Mouse (Mus musculus): ENCODE measurements around the gene Gm45711. TPM values are rescaled to one million over a fixed set of nuclear protein-coding genes. Genes with fewer than 3 reads are reported as not detected.

Gm45711 gene
- total and polyA plus RNA-seq, 3 experiments: not detected

DNA sequence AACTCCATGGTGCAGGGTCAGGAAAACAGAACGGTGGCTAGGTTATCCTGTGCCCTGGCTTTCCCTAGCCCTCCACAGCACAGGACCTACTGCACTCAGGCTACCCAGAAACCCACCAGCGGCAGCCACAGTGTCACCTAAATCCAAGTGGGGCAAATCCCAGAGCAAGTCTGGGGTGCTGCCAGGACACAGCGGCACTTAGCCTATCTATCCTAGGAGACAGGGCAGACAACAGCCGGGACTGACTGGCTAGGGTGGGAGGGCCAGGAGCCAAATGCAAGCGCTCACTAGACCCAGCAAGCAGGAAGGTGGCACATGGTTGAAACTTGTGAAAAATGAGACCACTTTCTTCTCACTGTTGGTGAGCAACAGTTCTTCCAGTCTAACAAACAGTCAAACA, 39.1 kb upstream of the Gm45711 start:
- no peak overlapping the region for H3K27ac ChIP-seq (ENCODE audit: insufficient read depth, low read depth)
- no peak for TF ChIP-seq CHD2 (IDR thresholded peaks at IDR 0.05; ENCODE audit: low read length)
- TF ChIP-seq BHLHE40 (IDR thresholded peaks at IDR 0.05; ENCODE audit: low read depth, low read length): no peak
- no peak for TF ChIP-seq RCOR1 (conservative IDR thresholded peaks at IDR 0.05; ENCODE audit: low read depth, low read length)
- no peak for TF ChIP-seq ZKSCAN1 (IDR thresholded peaks at IDR 0.05; ENCODE audit: borderline replicate concordance, low read depth, low read length)
- no peak for TF ChIP-seq PAX5 (IDR thresholded peaks at IDR 0.05; ENCODE audit: low read length)
- TF ChIP-seq TCF12 (IDR thresholded peaks at IDR 0.05; ENCODE audit: low read depth, low read length): no peak
- TF ChIP-seq UBTF (IDR thresholded peaks at IDR 0.05; ENCODE audit: low read depth, low read length): no peak
- no peak for TF ChIP-seq MEF2A (IDR thresholded peaks at IDR 0.05; ENCODE audit: borderline replicate concordance, low read depth, low read length)
- no peak for TF ChIP-seq E2F4 (IDR thresholded peaks at IDR 0.05; ENCODE audit: insufficient replicate concordance, low read depth, low read length)
- no peak for TF ChIP-seq ZC3H11A (IDR thresholded peaks at IDR 0.05; ENCODE audit: low read depth, low read length)
- TF ChIP-seq HCFC1 (IDR thresholded peaks at IDR 0.05; ENCODE audit: low read depth, low read length): no peak
- TF ChIP-seq USF1 (IDR thresholded peaks at IDR 0.05; ENCODE audit: low read depth, low read length): no peak
- TF ChIP-seq ZNF384 (IDR thresholded peaks at IDR 0.05; ENCODE audit: low read depth, low read length): no peak
- TF ChIP-seq TBP (conservative IDR thresholded peaks at IDR 0.05; ENCODE audit: low read depth, low read length): no peak
- peaks cover 0 to 49% of the 10 kb centered on the region in 2 experiments for H3K36me3 ChIP-seq (replicated peaks in 1 of 2; ENCODE audit: control insufficient read depth in 1 of 2, insufficient read depth in 1 of 2, low read length in 1 of 2)

DNA sequence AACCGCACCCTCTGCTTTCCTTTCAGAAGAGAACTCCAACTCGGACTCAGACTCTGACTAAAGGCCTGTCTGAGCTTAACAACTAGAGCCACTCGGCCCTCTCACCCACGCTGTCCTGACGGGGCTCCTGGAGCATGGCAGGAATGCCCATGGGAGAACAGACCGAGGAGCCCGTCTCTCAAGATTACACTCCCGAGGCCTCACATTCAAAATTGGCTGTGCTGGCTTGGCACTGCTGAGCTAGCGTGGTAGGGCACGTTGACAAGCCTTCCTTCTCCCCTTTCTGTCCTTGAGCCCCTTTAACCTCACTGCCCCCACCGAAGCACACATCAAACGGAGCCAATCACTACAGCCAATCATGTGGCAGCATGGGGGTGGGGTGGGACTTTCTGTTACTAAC, 36.8 kb upstream of the Gm45711 start:
- no peak overlapping the region for H3K9ac ChIP-seq (ENCODE audit: insufficient read depth, low read depth)
- no peak overlapping the region for H3K4me2 ChIP-seq (ENCODE audit: insufficient read depth, low read depth, poor library complexity, severe bottlenecking)
- no peak for DNase-seq (ENCODE audit: extremely low read depth)
- peaks cover 0 to 15% of the 10 kb centered on the region in 2 experiments; a peak in 2 of 4 replicates for H3K4me1 ChIP-seq (ENCODE audit: control insufficient read depth in 1 of 2, insufficient read depth in 2 of 2)
- no peak overlapping the region for H3K4me3 ChIP-seq (replicated peaks in 1 of 3; ENCODE audit: low read depth in 2 of 3, low read length in 2 of 3, poor library complexity in 1 of 3)
- H3K79me2 ChIP-seq (replicated peaks; ENCODE audit: control insufficient read depth, extremely low read depth, insufficient read depth, poor library complexity, severe bottlenecking): no peaks in the 10 kb centered on the region
- in situ Hi-C loops (cut with MboI; ENCODE audit: low pct_ligation_motif_present, low pct_unique_long_range_greater_than_20kb, low sequenced_read_pairs) (no loop called here), dilution Hi-C loops (cut with MboI; ENCODE audit: extremely low pct_ligation_motif_present, extremely low pct_unique_long_range_greater_than_20kb, low sequenced_read_pairs) (no loop called here)
- H3K27ac ChIP-seq (ENCODE audit: insufficient read depth, low read depth): no peak overlapping the region
- no peaks in the 10 kb centered on the region for H3K27me3 ChIP-seq (replicated peaks)
- H3K9me3 ChIP-seq (replicated peaks; ENCODE audit: low read length): no peaks in the 10 kb centered on the region
- peaks cover 0 to 45% of the 10 kb centered on the region in 2 experiments for H3K36me3 ChIP-seq (replicated peaks in 1 of 2; ENCODE audit: control insufficient read depth in 1 of 2, insufficient read depth in 1 of 2, low read length in 1 of 2)
- TF ChIP-seq USF2 (conservative IDR thresholded peaks at IDR 0.05; ENCODE audit: low read depth, low read length): no peak
- no peak for TF ChIP-seq MAFK (IDR thresholded peaks at IDR 0.05; ENCODE audit: insufficient replicate concordance, low read length)
- no peak for TF ChIP-seq ZNF384 (IDR thresholded peaks at IDR 0.05; ENCODE audit: low read depth, low read length)
- no peak for TF ChIP-seq POLR2AphosphoS2 (IDR thresholded peaks at IDR 0.05; ENCODE audit: low read depth, low read length)
- TF ChIP-seq SIN3A (IDR thresholded peaks at IDR 0.05; ENCODE audit: low read length): no peak
- TF ChIP-seq EP300 (IDR thresholded peaks at IDR 0.05; ENCODE audit: low read length): no peak
- TF ChIP-seq ETS1 (conservative IDR thresholded peaks at IDR 0.05; ENCODE audit: low read depth, low read length): no peak
- no peak for TF ChIP-seq E2F4 (IDR thresholded peaks at IDR 0.05; ENCODE audit: insufficient replicate concordance, low read depth, low read length)
- no peak for TF ChIP-seq CHD1 (IDR thresholded peaks at IDR 0.05; ENCODE audit: low read depth, low read length)
- TF ChIP-seq GABPA (IDR thresholded peaks at IDR 0.05; ENCODE audit: insufficient replicate concordance, low read depth, low read length): no peak
- TF ChIP-seq NRF1 (IDR thresholded peaks at IDR 0.05; ENCODE audit: low read depth, low read length): no peak
- no peak for TF ChIP-seq UBTF (IDR thresholded peaks at IDR 0.05; ENCODE audit: low read depth, low read length)
- TF ChIP-seq JUN (IDR thresholded peaks at IDR 0.05; ENCODE audit: insufficient read depth, low read depth, low read length): no peak
- no peak for TF ChIP-seq SMC3 (IDR thresholded peaks at IDR 0.05; ENCODE audit: low read depth, low read length)
- TF ChIP-seq PAX5 (IDR thresholded peaks at IDR 0.05; ENCODE audit: low read length): no peak
- TF ChIP-seq NELFE (IDR thresholded peaks at IDR 0.05; ENCODE audit: low read depth, low read length): no peak
- no peak for TF ChIP-seq HCFC1 (IDR thresholded peaks at IDR 0.05; ENCODE audit: low read depth, low read length)
- TF ChIP-seq BHLHE40 (IDR thresholded peaks at IDR 0.05; ENCODE audit: low read depth, low read length): no peak
- TF ChIP-seq POLR2A (IDR thresholded peaks at IDR 0.05; ENCODE audit: low read depth, low read length): no peak

More for the DNA sequence above, 39.1 kb upstream of the Gm45711 start:
- H3K9me3 ChIP-seq (replicated peaks; ENCODE audit: low read length): no peaks in the 10 kb centered on the region
- H3K4me2 ChIP-seq (ENCODE audit: insufficient read depth, low read depth, poor library complexity, severe bottlenecking): no peak overlapping the region
- in situ Hi-C loops (cut with MboI; ENCODE audit: low pct_ligation_motif_present, low pct_unique_long_range_greater_than_20kb, low sequenced_read_pairs): no loop called here
- no peak overlapping the region for H3K4me3 ChIP-seq (replicated peaks in 1 of 3; ENCODE audit: low read depth in 2 of 3, low read length in 2 of 3, poor library complexity in 1 of 3)
- H3K27me3 ChIP-seq (replicated peaks): no peaks in the 10 kb centered on the region
- no peak overlapping the region for H3K9ac ChIP-seq (ENCODE audit: insufficient read depth, low read depth)
- DNase-seq (ENCODE audit: extremely low read depth): no peak
- H3K79me2 ChIP-seq (replicated peaks; ENCODE audit: control insufficient read depth, extremely low read depth, insufficient read depth, poor library complexity, severe bottlenecking): no peaks in the 10 kb centered on the region
- peaks cover 0 to 7% of the 10 kb centered on the region in 2 experiments; a peak in 2 of 4 replicates for H3K4me1 ChIP-seq (ENCODE audit: control insufficient read depth in 1 of 2, insufficient read depth in 2 of 2)
- dilution Hi-C loops (cut with MboI; ENCODE audit: extremely low pct_ligation_motif_present, extremely low pct_unique_long_range_greater_than_20kb, low sequenced_read_pairs): no loop called here
